Mouse (Mus musculus) liver, embryonic 14.5 days (tissue): ENCODE measurements at regions not wholly inside any gene's neighbourhood (a gene's known extent, or its start where the extent isn't known, plus 50 kb on each side); places are given as distances from the start of the nearest gene placed in this dataset.
A peak's percentile ranks its signal among the peaks of the same experiment; 100 is the strongest.

Experiments used
- CTCF ChIP-seq: IDR thresholded peaks from 2 replicates; pipeline ENCODE4 v1.5.1; 2016; ENCODE audit warnings: antibody characterized with exemption, low read depth, control low read depth
- EP300 ChIP-seq: IDR thresholded peaks from 2 replicates; pipeline ENCODE4 v1.6.1; 2016; ENCODE audit warnings: antibody characterized with exemption, low read depth

GRCm38 (mm10) chr9:61012771-61013540 lies 218.6 kb downstream of the Uaca start:
- TF ChIP-seq CTCF (peak; percentile 37), EP300 (no peak)
